Mouse (Mus musculus): ENCODE measurements at regions not wholly inside any gene's neighbourhood (a gene's known extent, or its start where the extent isn't known, plus 50 kb on each side); places are given as distances from the start of the nearest gene placed in this dataset.

DNA sequence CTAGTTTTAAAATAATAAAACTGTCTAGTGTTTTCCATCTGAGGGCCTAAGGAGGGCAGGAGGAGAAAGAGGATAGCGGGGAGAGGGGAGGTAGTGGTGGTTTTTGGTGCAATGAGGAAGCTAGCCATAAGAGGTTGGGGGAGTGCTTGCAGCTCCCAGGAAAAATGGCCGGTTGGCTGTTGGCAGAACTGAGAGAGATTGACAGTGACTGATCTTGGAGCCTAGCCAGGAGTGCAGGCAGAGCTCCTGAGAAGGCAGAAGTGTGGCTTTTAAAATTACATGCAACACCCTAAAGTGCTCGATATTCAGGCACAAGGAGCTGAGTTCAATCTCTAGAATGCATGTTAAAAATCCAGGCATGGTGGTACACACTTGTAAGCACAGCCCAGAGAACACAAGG lies 938.3 kb upstream of the 2610301B20Rik start:
- ATAC-seq (ENCODE audit: low FRiP score), result no peak
- WGBS, result 54% methylated on average over 3 of the region's 3 CpGs

DNA sequence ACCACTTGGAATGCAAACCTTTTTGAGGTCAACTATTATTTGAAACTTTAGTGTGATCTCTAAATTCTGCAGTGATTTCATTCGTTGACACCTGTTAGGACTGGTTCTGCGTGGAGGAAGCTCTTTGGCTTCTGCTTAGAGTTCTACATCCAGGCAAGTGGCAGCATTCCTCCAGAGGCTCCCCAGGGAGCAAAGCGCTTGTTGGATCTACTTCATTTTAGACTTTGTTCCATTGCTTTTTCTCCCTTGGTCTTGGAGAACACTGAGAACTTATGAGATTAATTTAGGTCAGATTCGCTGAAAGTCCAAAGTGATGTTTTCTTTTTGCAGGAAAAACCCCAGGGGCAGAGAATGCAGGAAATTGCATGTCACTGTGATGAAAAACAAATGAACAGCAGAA lies 922.9 kb upstream of the 2610301B20Rik start:
- Histone ChIP-seq H3K9me3 (no peaks in the 10 kb centered on the region), H3K4me3 (no peak overlapping the region), H3K9ac (no peak overlapping the region), H3K4me1 (replicated peaks) (no peaks in the 10 kb centered on the region), H3K27ac (no peak overlapping the region), H3K36me3 (no peaks in the 10 kb centered on the region), H3K4me2 (no peak overlapping the region), H3K27me3 (no peaks in the 10 kb centered on the region)
- WGBS, result 84% methylated on average over 4 of the region's 4 CpGs
- no peak for ATAC-seq (ENCODE audit: low FRiP score)

More for the DNA sequence above, 938.3 kb upstream of the 2610301B20Rik start:
- Histone ChIP-seq H3K4me3 (no peak overlapping the region), H3K9ac (no peak overlapping the region), H3K27me3 (no peaks in the 10 kb centered on the region), H3K36me3 (no peaks in the 10 kb centered on the region), H3K4me1 (replicated peaks) (no peaks in the 10 kb centered on the region), H3K27ac (no peak overlapping the region), H3K4me2 (no peak overlapping the region), H3K9me3 (no peaks in the 10 kb centered on the region)

DNA sequence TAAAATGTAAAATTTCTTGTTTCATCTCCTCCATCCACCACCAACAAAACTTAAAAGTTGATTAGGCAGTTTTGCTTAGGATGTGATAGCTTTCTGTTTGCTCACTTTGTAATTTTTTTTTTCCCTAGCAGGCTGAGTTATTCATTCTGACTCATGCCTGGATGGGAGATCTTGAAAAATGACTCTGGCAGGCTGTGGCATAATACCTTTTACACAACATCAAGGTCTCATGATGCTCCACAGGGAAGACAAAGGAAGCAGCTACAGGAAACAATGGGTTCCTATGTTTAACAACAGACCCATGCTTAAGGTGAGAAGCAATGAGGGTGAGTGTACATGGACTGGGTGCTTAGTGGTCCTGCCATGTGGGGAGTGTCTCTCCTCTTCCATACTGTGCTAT lies 899.7 kb upstream of the 2610301B20Rik start:
- Histone ChIP-seq H3K4me2 (no peak overlapping the region), H3K4me3 (no peak overlapping the region), H3K36me3 (no peaks in the 10 kb centered on the region), H3K27me3 (no peaks in the 10 kb centered on the region), H3K4me1 (replicated peaks) (no peaks in the 10 kb centered on the region), H3K9ac (no peak overlapping the region), H3K27ac (no peak overlapping the region), H3K9me3 (no peaks in the 10 kb centered on the region)
- ATAC-seq (ENCODE audit: low FRiP score), result no peak

DNA sequence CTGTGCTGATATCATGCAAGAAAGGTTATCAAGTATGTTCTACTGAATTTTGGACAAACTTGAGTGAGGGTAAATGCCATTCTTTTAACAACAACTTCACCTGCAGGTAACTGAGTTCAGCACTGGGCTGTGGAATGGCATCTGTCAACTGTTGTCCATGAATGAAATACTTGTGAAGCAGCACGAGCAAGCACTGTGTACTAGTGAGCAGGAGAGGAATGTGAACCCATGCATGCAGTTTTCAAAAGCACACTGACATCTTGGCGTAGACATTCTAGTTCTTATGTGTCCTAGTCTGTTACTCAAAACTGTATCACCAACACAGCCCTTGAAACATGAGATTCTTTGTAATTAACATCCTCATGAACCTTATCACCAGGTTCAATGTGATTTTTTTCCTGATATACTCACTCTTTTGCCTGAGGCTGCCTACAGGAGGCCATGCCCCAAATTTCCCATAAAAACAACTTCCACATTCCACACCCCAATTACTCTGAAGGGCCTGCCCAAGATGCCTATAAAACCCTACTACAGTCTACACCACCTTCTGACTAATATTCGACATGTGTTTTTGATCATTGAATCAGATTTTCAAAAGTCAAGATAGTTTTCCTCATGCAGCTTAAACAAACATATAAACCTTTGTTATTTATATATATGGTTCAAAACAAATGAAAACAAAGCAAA lies 892.8 kb upstream of the 2610301B20Rik start:
- Histone ChIP-seq H3K4me1 (replicated peaks) (no peaks in the 10 kb centered on the region), H3K4me2 (no peak overlapping the region), H3K9me3 (no peaks in the 10 kb centered on the region), H3K36me3 (no peaks in the 10 kb centered on the region), H3K4me3 (no peak overlapping the region), H3K27ac (no peak overlapping the region), H3K9ac (no peak overlapping the region), H3K27me3 (no peaks in the 10 kb centered on the region)
- ATAC-seq (ENCODE audit: low FRiP score), result no peak
- 82% methylated on average over 3 of the region's 3 CpGs for WGBS

DNA sequence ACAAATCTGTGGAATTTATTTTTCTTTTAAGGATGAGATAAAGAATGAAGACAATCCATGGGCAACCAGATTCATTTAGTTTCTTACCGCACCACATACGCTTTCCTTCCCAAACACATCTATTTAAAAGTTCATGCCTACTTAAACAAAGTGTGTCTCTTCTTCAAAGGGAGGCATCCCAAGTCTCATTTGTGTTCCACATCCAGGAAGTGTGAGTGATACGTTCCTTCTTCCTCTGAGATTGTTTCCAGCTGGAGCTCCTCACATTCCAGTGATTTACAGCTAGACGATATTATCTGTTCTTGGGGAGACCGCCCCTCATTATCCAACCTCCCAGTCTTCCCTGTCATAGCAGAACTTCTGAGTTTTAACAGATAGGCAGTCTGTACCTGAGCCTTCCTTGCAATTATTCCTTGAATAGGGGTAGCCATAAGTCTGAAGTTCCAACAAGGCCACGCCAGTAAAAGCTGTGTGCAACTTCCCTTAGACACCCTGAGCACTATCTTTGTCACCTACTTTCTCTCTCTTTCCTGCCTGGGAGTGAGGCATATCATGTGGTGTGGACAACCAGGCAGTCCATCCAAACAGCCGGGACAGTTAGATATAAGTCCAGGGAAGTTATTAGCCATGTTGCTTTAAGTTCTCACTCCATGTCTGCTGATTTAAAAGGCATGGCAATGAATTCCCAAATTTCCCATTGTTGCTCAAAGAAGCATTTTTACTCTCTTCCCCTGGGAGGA lies 891.3 kb upstream of the 2610301B20Rik start:
- H3K27me3 ChIP-seq, result no peaks in the 10 kb centered on the region
- H3K4me1 ChIP-seq (replicated peaks), result no peaks in the 10 kb centered on the region
- H3K36me3 ChIP-seq, result no peaks in the 10 kb centered on the region
- no peaks in the 10 kb centered on the region for H3K9me3 ChIP-seq
- ATAC-seq (ENCODE audit: low FRiP score), result no peak
- no peak overlapping the region for H3K4me3 ChIP-seq
- H3K4me2 ChIP-seq, result no peak overlapping the region
- 87% methylated on average over 7 of the region's 7 CpGs for WGBS
- no peak overlapping the region for H3K9ac ChIP-seq
- H3K27ac ChIP-seq, result no peak overlapping the region

DNA sequence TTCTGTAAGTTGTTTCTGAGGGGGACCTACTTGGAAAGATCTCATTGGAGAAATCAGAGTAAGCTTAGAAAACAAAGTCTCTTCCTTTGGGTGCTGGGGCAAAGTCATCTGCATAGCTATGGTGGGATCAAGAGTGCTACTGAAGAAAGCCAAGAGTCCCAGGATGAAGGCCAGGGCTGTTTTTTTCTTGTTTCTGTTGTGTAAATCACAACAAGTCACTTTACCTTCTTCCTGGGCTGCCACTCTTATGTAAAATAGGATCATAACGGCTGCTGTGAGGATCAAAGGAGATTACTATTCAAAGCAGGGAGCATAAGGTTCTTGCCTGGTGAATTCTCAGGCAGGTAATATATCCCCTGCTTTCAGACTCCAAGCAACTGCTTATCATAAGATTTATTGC lies 880.4 kb upstream of the 2610301B20Rik start:
- no peak overlapping the region for H3K27ac ChIP-seq
- no peak overlapping the region for H3K4me3 ChIP-seq
- H3K4me2 ChIP-seq, result no peak overlapping the region
- no peaks in the 10 kb centered on the region for H3K36me3 ChIP-seq
- ATAC-seq (ENCODE audit: low FRiP score), result no peak
- no peaks in the 10 kb centered on the region for H3K27me3 ChIP-seq
- H3K9ac ChIP-seq, result no peak overlapping the region
- WGBS, result 38% methylated on average over 1 of the region's 1 CpGs
- H3K4me1 ChIP-seq (replicated peaks), result no peaks in the 10 kb centered on the region
- no peaks in the 10 kb centered on the region for H3K9me3 ChIP-seq

DNA sequence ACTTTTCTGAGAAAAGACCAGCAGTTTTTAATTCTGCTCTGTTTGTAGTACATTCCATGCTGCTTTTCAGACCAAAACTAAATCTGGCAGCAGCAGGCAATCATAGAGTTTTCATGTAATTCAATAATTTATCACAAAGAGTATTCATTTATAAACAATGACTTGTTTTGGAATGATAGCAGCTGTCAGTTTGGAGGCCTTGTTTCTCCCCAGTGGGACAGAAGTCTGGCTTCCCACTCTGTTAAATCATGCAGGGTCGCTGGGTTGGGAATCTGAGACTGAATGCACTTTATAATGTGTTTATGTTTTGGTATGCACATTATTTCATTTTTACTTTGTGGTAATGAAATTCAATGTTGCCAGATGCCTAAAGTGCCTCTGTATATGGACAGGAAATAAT lies 879.8 kb upstream of the 2610301B20Rik start:
- Histone ChIP-seq H3K27me3 (no peaks in the 10 kb centered on the region), H3K4me2 (no peak overlapping the region), H3K27ac (no peak overlapping the region), H3K9ac (no peak overlapping the region), H3K36me3 (no peaks in the 10 kb centered on the region), H3K4me1 (replicated peaks) (no peaks in the 10 kb centered on the region), H3K4me3 (no peak overlapping the region), H3K9me3 (no peaks in the 10 kb centered on the region)
- 71% methylated on average over 1 of the region's 1 CpGs for WGBS
- ATAC-seq (ENCODE audit: low FRiP score), result no peak

DNA sequence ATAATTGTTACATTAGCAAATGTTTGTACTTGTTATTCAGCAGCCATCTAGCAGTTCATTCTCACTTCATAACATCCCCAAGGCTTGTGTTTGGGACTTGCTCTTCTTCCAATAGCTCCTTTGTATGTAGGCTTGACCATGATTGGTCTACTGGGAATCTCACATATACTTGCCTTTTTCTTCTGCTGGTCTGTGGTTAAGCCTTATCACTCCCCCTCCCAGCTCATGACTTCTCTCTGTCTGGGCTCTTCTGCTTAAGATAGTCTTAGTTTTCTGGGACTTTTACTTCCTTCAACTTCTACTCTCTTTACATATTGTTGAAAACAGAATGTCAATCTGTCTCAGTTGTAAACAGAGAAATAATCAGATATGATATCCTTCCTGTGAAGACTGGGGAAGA lies 844.0 kb upstream of the 2610301B20Rik start:
- Histone ChIP-seq H3K36me3 (no peaks in the 10 kb centered on the region), H3K27me3 (no peaks in the 10 kb centered on the region), H3K4me3 (no peak overlapping the region), H3K27ac (no peak overlapping the region), H3K4me2 (no peak overlapping the region), H3K9ac (no peak overlapping the region), H3K9me3 (no peaks in the 10 kb centered on the region), H3K4me1 (replicated peaks) (no peaks in the 10 kb centered on the region)
- ATAC-seq (ENCODE audit: low FRiP score), result no peak

DNA sequence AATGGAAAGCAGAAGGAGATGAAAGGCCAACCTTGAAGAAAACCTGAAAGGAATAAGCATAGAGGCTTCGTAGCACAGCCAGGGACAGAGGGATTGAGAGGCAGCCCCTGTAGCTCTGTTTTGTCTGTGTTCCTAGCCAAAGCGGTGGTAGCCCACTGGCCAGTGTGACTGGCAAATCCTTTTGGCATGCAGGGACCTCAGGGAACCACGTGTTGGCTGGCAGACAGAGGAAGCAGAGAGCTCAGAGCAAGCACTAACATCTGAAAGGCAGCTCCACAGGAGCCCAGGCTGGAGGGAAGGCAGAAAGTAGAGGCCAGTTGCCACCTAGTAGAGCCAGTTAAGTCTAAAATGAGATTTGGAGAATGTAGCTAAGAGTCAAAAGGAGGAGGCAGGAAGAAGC lies 842.5 kb upstream of the 2610301B20Rik start:
- no peak for ATAC-seq (ENCODE audit: low FRiP score)
- Histone ChIP-seq H3K4me2 (no peak overlapping the region), H3K9ac (no peak overlapping the region), H3K4me1 (replicated peaks) (no peaks in the 10 kb centered on the region), H3K27ac (no peak overlapping the region), H3K4me3 (no peak overlapping the region), H3K27me3 (no peaks in the 10 kb centered on the region), H3K9me3 (no peaks in the 10 kb centered on the region), H3K36me3 (no peaks in the 10 kb centered on the region)
- WGBS, result 18% methylated on average over 3 of the region's 3 CpGs

DNA sequence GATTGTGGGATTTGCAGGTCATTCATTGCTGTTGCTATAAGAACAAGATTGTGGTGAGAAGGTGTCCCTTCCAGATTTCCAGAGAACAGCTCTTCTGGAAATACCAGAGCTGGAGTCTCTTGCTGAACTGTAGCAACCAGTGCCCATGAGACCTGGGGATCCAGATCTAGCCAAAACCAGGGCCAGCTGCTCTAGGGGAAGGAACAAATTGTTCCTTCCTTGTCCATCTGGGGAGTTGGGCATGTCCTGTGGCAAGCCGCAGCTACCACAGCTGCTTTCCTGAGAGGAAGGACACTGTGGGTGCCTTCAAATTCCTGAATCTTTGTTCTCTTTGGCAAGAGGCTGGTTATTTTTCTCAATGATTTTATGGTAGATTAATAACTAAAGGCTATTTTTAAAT lies 839.0 kb upstream of the 2610301B20Rik start:
- WGBS, result 88% methylated on average over 1 of the region's 1 CpGs
- ATAC-seq (ENCODE audit: low FRiP score), result no peak

DNA sequence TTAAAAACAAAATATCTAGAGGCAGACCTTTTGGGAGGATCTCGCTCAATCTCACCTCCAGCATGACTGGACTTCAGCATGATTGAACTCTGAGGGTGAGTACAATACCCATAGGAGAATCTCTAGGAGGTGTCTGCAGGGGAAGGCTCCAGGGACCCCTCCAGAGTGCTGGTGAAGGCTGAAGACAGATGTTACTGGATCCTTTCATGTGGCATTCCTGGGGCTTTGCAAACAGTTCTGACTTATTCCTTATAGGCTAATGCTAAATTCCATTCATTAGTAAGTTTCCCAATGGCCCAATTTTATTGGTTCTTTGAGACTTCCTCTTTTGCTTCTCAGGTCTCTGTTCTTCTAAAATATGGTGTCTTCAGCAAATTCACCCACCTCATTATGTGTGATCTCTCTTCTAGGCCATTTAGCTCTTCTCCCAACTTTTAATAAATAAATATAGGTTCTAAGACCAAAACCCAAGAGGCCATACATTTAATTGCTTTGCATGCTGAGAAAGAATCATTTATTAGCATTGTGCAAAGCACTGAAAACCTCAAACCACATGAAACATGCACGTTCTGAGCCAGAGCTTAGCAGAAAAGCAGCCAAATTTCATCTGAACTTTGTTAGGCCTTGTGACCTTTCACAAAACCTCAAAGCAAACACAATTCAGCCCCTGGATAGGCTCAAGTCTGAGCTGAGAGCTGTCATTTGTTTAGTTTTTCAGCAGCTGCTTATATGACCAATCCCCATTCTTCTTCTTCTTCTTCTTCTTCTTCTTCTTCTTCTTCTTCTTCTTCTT lies 832.8 kb upstream of the 2610301B20Rik start:
- ATAC-seq (ENCODE audit: low FRiP score), result no peak
- Histone ChIP-seq H3K27me3 (no peaks in the 10 kb centered on the region), H3K4me3 (no peak overlapping the region), H3K9ac (no peak overlapping the region), H3K27ac (no peak overlapping the region), H3K9me3 (no peaks in the 10 kb centered on the region), H3K4me2 (no peak overlapping the region), H3K4me1 (replicated peaks) (no peaks in the 10 kb centered on the region), H3K36me3 (no peaks in the 10 kb centered on the region)
- 82% methylated on average over 2 of the region's 2 CpGs for WGBS

More for the DNA sequence above, 839.0 kb upstream of the 2610301B20Rik start:
- Histone ChIP-seq H3K9ac (no peak overlapping the region), H3K9me3 (no peaks in the 10 kb centered on the region), H3K4me2 (no peak overlapping the region), H3K27me3 (no peaks in the 10 kb centered on the region), H3K27ac (no peak overlapping the region), H3K4me3 (no peak overlapping the region), H3K36me3 (no peaks in the 10 kb centered on the region), H3K4me1 (replicated peaks) (no peaks in the 10 kb centered on the region)

DNA sequence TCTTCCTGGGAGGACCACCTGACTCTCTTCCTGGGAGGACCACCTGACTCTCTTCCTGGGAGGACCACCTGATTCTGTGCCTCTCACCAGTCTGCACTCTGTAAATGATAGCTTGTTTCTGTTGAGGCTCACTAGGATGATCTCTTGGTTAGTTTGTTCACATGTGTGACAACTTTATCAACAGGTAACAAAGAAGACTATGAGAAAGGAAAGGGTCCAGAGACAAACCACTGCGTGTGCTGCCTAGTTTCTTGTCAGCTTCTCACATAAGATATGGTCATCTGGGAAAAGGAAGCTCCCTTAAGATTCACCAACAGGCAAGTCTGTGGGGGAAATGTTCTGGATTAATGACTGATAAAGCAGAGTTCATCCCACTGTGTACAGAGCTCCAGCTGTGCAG lies 825.5 kb upstream of the 2610301B20Rik start:
- no peak overlapping the region for H3K9ac ChIP-seq
- WGBS, result 91% methylated on average over 1 of the region's 1 CpGs
- no peak for ATAC-seq (ENCODE audit: low FRiP score)

More for the DNA sequence above, 825.5 kb upstream of the 2610301B20Rik start:
- Histone ChIP-seq H3K4me3 (no peak overlapping the region), H3K36me3 (no peaks in the 10 kb centered on the region), H3K4me1 (replicated peaks) (0 out of 2 replicates have a peak, but pooled peaks cover 2% of the 10 kb centered on the region), H3K27ac (no peak overlapping the region), H3K4me2 (no peak overlapping the region), H3K9me3 (no peaks in the 10 kb centered on the region), H3K27me3 (no peaks in the 10 kb centered on the region)

Measured in hindbrain, embryonic 13.5 days (tissue).